Mouse (Mus musculus) retina, postnatal 1 day (tissue): ENCODE measurements around the gene Vcpkmt.

Experiments used
- DNase-seq: peaks from one replicate; pipeline ENCODE4 v3.0.0-alpha.2; 2012

Gene Vcpkmt

DNA sequence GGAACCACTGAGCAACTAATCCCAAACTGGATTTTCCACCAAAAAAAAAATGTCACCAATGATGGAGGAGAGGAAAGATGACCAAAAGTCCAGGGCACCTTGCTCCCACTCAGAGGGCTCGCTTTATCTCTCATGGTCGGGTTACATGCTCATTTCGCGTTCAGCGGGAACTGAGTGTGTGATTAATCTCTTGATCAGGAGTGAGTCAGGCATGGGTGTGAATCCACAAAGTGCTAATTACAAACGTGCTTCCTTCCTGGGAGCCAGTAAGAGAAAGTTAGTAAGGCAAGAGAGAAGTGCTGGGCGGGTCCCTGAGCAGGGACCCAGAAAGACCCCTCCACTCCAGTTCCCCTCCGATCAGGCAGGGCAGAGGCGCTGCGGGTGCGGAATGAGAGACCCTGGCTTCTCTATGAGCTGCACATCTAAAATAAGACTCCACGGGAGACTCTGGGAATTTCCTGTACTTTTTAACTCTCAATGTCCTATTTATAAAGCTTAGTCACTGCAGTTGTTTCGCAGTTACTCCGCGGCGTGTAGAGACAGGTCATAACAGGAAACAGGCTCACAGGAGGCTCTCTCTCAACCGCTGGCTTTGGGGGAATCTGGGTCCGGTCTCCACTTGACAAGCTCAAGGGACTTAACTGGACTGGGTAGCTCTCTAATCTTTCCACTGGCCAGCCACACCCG, 45.0 kb downstream of the Vcpkmt start:
- peak; percentile 20 for DNase-seq

DNA sequence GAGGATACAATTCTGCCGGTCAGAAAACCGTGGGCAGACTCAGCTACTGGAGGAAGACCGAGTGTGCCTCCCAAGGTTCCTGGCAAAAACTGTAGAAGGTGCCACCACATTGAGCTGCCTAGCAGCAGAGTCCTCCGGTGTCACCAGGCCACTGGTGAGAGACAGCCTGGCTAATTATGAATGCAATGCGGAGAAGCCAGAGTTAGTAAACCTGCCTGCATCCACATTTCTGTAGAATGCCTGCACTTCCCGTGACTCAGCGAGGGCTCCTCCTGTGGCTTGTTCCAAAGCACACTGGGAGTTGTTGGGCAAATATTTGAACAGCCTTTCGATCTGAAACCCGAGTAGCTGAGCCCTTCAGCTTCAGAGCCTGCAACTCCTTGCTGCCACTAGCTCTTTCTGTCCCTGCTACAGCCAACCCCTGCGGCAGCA, 45.6 kb downstream of the Vcpkmt start:
- DNase-seq, result peak; percentile 8

- no peak for DNase-seq
Measured at GRCm38 (mm10) chr12:69536616-69537242, 46.1 kb downstream of the Vcpkmt start.

DNA sequence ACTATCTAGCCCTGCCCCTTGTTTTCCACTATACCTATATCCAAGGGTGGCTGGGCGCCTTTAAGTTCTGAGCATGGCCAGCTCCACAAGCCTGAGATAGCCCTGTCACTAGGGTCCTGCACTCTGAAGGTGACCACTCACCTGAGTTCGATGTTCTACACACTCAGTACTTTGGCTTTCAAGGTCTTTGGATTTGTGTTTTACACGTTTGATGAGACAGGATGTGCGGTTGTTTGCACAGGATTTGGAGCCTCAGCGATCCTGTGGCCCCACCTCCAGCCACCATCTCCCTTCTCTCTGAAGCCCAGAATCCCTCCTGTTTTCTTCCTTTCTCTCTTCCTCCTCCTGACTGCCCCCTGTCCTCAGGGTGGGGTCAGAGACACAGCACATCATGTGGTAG, 49.6 kb downstream of the Vcpkmt start:
- DNase-seq, result no peak

- no peak for DNase-seq
Measured at GRCm38 (mm10) chr12:69532530-69532929, 50.3 kb downstream of the Vcpkmt start.

DNA sequence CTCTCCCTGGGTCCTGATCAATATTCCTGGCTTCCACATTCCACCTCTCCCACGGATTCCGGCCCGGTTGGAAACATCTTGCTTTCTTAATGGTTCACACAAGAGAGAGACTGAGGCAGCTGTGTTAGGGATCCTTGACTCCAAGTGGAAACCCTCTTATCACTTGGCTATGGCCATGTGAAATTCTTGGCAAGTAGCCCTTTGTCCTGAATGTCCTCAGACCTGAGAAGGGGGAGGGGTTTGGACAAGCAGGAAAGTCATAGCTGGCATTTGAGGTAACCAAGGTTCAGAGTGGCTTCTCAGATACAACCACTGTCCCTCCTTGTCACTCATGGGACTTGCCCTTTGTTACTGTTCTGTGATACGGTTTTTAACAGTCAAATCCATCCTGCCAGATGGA, 50.7 kb downstream of the Vcpkmt start:
- no peak for DNase-seq

- DNase-seq, result no peak
Measured at GRCm38 (mm10) chr12:69529694-69530403, 53.0 kb downstream of the Vcpkmt start.

GRCm38 (mm10) chr12:69528275-69529032, 54.4 kb downstream of the Vcpkmt start:
- no peak for DNase-seq
